Mouse (Mus musculus) hindbrain, embryonic 16.5 days (tissue): ENCODE results near the gene Arhgap1. TPM values are rescaled to one million over a fixed set of nuclear protein-coding genes. Genes with fewer than 3 reads are reported as not detected.
A peak's percentile ranks its signal among the peaks of the same experiment; 100 is the strongest.
"Not testable (repeated sequence)": the region's sequence is repeated elsewhere in the genome, so short reads cannot be mapped to it uniquely, and the experiment has no call there.

Experiments
- ATAC-seq: fragments of 200-750 bp; cut with Nextera tagmentation; 2 replicates; pipeline ENCODE4 v1.8.0; 2017; ENCODE audit warnings: moderate TSS enrichment, moderate library complexity
- H3K27ac ChIP-seq: fragments of 300-500 bp; sonication (generic); 2 replicates; pipeline ENCODE4 v1.5.1; 2014; ENCODE audit warnings: low read depth, mild to moderate bottlenecking, control low read depth, low read length, moderate library complexity
- H3K27me3 ChIP-seq: fragments of 300-500 bp; sonication (generic); replicated peaks from 2 replicates; pipeline ENCODE4 v1.6.1; 2014; ENCODE audit warnings: low read length; ENCODE audit not compliant: control insufficient read depth, insufficient read depth
- H3K36me3 ChIP-seq: fragments of 300-500 bp; sonication (generic); 2 replicates; pipeline ENCODE4 v1.6.1; 2014; ENCODE audit warnings: mild to moderate bottlenecking, low read length, moderate library complexity, mixed read lengths; ENCODE audit not compliant: control insufficient read depth, insufficient read depth
- H3K4me1 ChIP-seq: fragments of 300-500 bp; sonication (generic); 2 replicates; pipeline ENCODE4 v1.6.1; 2014; ENCODE audit warnings: low read depth, low read length; ENCODE audit not compliant: control insufficient read depth, insufficient read depth
- H3K4me2 ChIP-seq: fragments of 300-500 bp; sonication (generic); 2 replicates; pipeline ENCODE4 v1.6.1; 2014; ENCODE audit warnings: mild to moderate bottlenecking, low read length, control low read depth, moderate library complexity
- H3K4me3 ChIP-seq: fragments of 300-500 bp; sonication (generic); 2 replicates; pipeline ENCODE4 v1.5.1; 2014; ENCODE audit warnings: mild to moderate bottlenecking, low read length, control low read depth, moderate library complexity
- H3K9ac ChIP-seq: fragments of 300-500 bp; sonication (generic); 2 replicates; pipeline ENCODE4 v1.6.1; 2014; ENCODE audit warnings: low read depth, mild to moderate bottlenecking, control low read depth, low read length, moderate library complexity
- H3K9me3 ChIP-seq: fragments of 300-500 bp; sonication (generic); 2 replicates; pipeline ENCODE4 v1.6.1; 2014; ENCODE audit warnings: mild to moderate bottlenecking, low read length, moderate library complexity; ENCODE audit not compliant: control insufficient read depth
- WGBS: fragments of 180-500 bp; shearing (Covaris S2); extraction: QIAGEN DNeasy Blood & Tissue Kit; methylation state at CpG from one replicate; pipeline ENCODE4 v1.1.7; 2014; 5-methylcytosine and 5-hydroxymethylcytosine counted together
- polyA plus RNA-seq: library from polyadenylated mRNA; unstranded; fragments of >200 nt; fragmentation: Nextera tagmentation; extraction: Ambion mirVana; gene quantifications from 2 replicates; pipeline ENCODE4 v1.2.1, GENCODE M21; 2015

The Arhgap1 gene
- polyA plus RNA-seq, result 89.5 and 98.5 TPM in 2 replicates

- Histone ChIP-seq H3K4me3 (peak within 1 kb of the TSS; percentile 61), H3K27me3 (no peaks in the 10 kb centered on the region), H3K9me3 (no peaks in the 10 kb centered on the region), H3K36me3 (peaks cover 27% of the 10 kb centered on the region), H3K4me1 (peaks cover 18% of the 10 kb centered on the region), H3K27ac (peak within 1 kb of the TSS; percentile 80), H3K4me2 (peak within 1 kb of the TSS; percentile 94), H3K9ac (peak within 1 kb of the TSS; percentile 77)
- peak; percentile 94 for ATAC-seq
- under 1% methylated on average over 44 of the region's 44 CpGs for WGBS
These were observed at the start of gene Arhgap1, which contains the start of gene Zfp408 for GRCm38 (mm10) chr2:91649553-91650359. Gene Arhgap1 (plus strand): TSS chr2:91649860. Gene Zfp408 (minus strand): TSS chr2:91649791.

GRCm38 (mm10) chr2:91600475-91600874 lies 49.2 kb upstream of the Arhgap1 start:
- 94% methylated on average over 4 of the region's 4 CpGs for WGBS
- peaks cover 44% of the 10 kb centered on the region for H3K36me3 ChIP-seq
- ATAC-seq, result no peak
- no peaks in the 10 kb centered on the region for H3K9me3 ChIP-seq
- no peak overlapping the region for H3K4me3 ChIP-seq
- H3K27ac ChIP-seq, result no peak overlapping the region
- H3K9ac ChIP-seq, result no peak overlapping the region
- no peak overlapping the region for H3K4me2 ChIP-seq
- no peaks in the 10 kb centered on the region for H3K27me3 ChIP-seq
- no peaks in the 10 kb centered on the region for H3K4me1 ChIP-seq

GRCm38 (mm10) chr2:91602389-91602788 lies 47.3 kb upstream of the Arhgap1 start:
- H3K4me2 ChIP-seq, result no peak overlapping the region

GRCm38 (mm10) chr2:91609370-91609769 lies 40.3 kb upstream of the Arhgap1 start:
- not testable (repeated sequence) for H3K27ac ChIP-seq, H3K9me3 ChIP-seq, H3K9ac ChIP-seq, H3K4me2 ChIP-seq, ATAC-seq, H3K27me3 ChIP-seq, H3K4me1 ChIP-seq, H3K4me3 ChIP-seq
- peaks cover 26% of the 10 kb centered on the region for H3K36me3 ChIP-seq

More at GRCm38 (mm10) chr2:91602389-91602788, 47.3 kb upstream of the Arhgap1 start:
- Histone ChIP-seq H3K36me3 (peaks cover 46% of the 10 kb centered on the region), H3K9ac (no peak overlapping the region), H3K27ac (no peak overlapping the region), H3K9me3 (no peaks in the 10 kb centered on the region), H3K4me1 (no peaks in the 10 kb centered on the region), H3K27me3 (no peaks in the 10 kb centered on the region), H3K4me3 (no peak overlapping the region)
- 95% methylated on average over 4 of the region's 4 CpGs for WGBS
- ATAC-seq, result no peak

- 97% methylated on average over 5 of the region's 5 CpGs for WGBS
- Histone ChIP-seq H3K9me3 (no peaks in the 10 kb centered on the region), H3K27ac (no peak overlapping the region), H3K27me3 (no peaks in the 10 kb centered on the region), H3K4me1 (no peaks in the 10 kb centered on the region), H3K36me3 (peaks cover 34% of the 10 kb centered on the region), H3K9ac (no peak overlapping the region), H3K4me3 (no peak overlapping the region), H3K4me2 (no peak overlapping the region)
- no peak for ATAC-seq
These were observed 27.3 kb upstream of the Arhgap1 start for GRCm38 (mm10) chr2:91622356-91622755.

GRCm38 (mm10) chr2:91623366-91623765 lies 26.3 kb upstream of the Arhgap1 start:
- not testable (repeated sequence) for H3K9me3 ChIP-seq, H3K4me1 ChIP-seq, H3K27ac ChIP-seq, H3K4me2 ChIP-seq, H3K9ac ChIP-seq, H3K27me3 ChIP-seq, H3K4me3 ChIP-seq, ATAC-seq
- WGBS, result 93% methylated on average over 7 of the region's 7 CpGs
- peaks cover 25% of the 10 kb centered on the region for H3K36me3 ChIP-seq

GRCm38 (mm10) chr2:91627486-91627885 lies 22.2 kb upstream of the Arhgap1 start:
- no peaks in the 10 kb centered on the region for H3K9me3 ChIP-seq
- 81% methylated on average over 5 of the region's 5 CpGs for WGBS
- H3K9ac ChIP-seq, result no peak overlapping the region
- H3K27ac ChIP-seq, result no peak overlapping the region
- no peaks in the 10 kb centered on the region for H3K36me3 ChIP-seq
- H3K4me3 ChIP-seq, result no peak overlapping the region
- no peak for ATAC-seq
- no peaks in the 10 kb centered on the region for H3K27me3 ChIP-seq
- H3K4me1 ChIP-seq, result no peaks in the 10 kb centered on the region
- H3K4me2 ChIP-seq, result no peak overlapping the region

GRCm38 (mm10) chr2:91628171-91628570 lies 21.5 kb upstream of the Arhgap1 start:
- no peak for ATAC-seq
- Histone ChIP-seq H3K27me3 (no peaks in the 10 kb centered on the region), H3K9me3 (no peaks in the 10 kb centered on the region), H3K9ac (no peak overlapping the region), H3K4me1 (no peaks in the 10 kb centered on the region), H3K4me3 (no peak overlapping the region), H3K36me3 (no peaks in the 10 kb centered on the region), H3K27ac (no peak overlapping the region), H3K4me2 (no peak overlapping the region)
- WGBS, result 87% methylated on average over 8 of the region's 8 CpGs

GRCm38 (mm10) chr2:91629682-91630081 lies 20.0 kb upstream of the Arhgap1 start:
- Histone ChIP-seq H3K27ac (no peak overlapping the region), H3K4me3 (no peak overlapping the region), H3K9ac (no peak overlapping the region), H3K36me3 (no peaks in the 10 kb centered on the region), H3K27me3 (no peaks in the 10 kb centered on the region), H3K4me2 (no peak overlapping the region), H3K4me1 (no peaks in the 10 kb centered on the region), H3K9me3 (no peaks in the 10 kb centered on the region)
- WGBS, result 90% methylated on average over 18 of the region's 18 CpGs
- ATAC-seq, result no peak
